In genomic region chr15:10866794-10867193, GRCm38 (mm10) we compare ENCODE assay signal across 9 mouse cellular contexts.
A peak's percentile ranks its signal among the peaks of the same experiment; 100 is the strongest.
DNase-seq lines count a peak whose midpoint lies in the region; ATAC-seq lines count a peak whose summit lies in the region.
"Had no signal": no experiment of that assay in that cellular context is flagged by ENCODE, and none has a peak within 500 bp of the region (broad histone marks: within the 10 kb centered on the region; RNA-seq: fewer than 3 reads in every experiment).

No protein-coding gene starts in this region.

- no peaks in the 10 kb centered on the region for H3K27me3 ChIP-seq in neural tube, embryonic 15.5 days (replicated peaks)
- no peaks in the 10 kb centered on the region for H3K27me3 ChIP-seq in heart, embryonic 10.5 days (ENCODE audit: insufficient read depth, poor library complexity, severe bottlenecking)
- H3K27me3 ChIP-seq in liver, embryonic 11.5 days (replicated peaks; ENCODE audit: control insufficient read depth, insufficient read depth, low read length) = no peaks in the 10 kb centered on the region

- H3K9me3 ChIP-seq in neural tube, embryonic 15.5 days (replicated peaks) = no peaks in the 10 kb centered on the region
- no peaks in the 10 kb centered on the region for H3K9me3 ChIP-seq in heart, embryonic 10.5 days
- no peaks in the 10 kb centered on the region for H3K9me3 ChIP-seq in liver, embryonic 11.5 days (ENCODE audit: control insufficient read depth, low read length)

- H3K4me3 ChIP-seq in neural tube, embryonic 15.5 days (replicated peaks) = no peak overlapping the region
- no peak overlapping the region for H3K4me3 ChIP-seq in heart, embryonic 10.5 days
- no peak overlapping the region for H3K4me3 ChIP-seq in liver, embryonic 11.5 days (ENCODE audit: low read depth, low read length)

- no peaks in the 10 kb centered on the region for H3K36me3 ChIP-seq in neural tube, embryonic 15.5 days
- H3K36me3 ChIP-seq in heart, embryonic 10.5 days = no peaks in the 10 kb centered on the region
- H3K36me3 ChIP-seq in liver, embryonic 11.5 days (ENCODE audit: control insufficient read depth, insufficient read depth, low read length) = no peaks in the 10 kb centered on the region

- 82% methylated on average over 5 of the region's 5 CpGs for whole genome bisulfite sequencing in neural tube, embryonic 15.5 days
- 67% methylated on average over 5 of the region's 5 CpGs for WGBS in heart, embryonic 10.5 days
- WGBS in liver, embryonic 11.5 days = 81% methylated on average over 5 of the region's 5 CpGs

- peak; percentile 54 for DNase-seq in gastrocnemius, adult 18-20 months (ENCODE audit: low spot score)
- no peak for DNase-seq in gastrocnemius, postnatal 36 days
- DNase-seq in neural tube, embryonic 10.5 days (ENCODE audit: extremely low spot score, low spot score) = peak; percentile 7
- DNase-seq in heart, embryonic 10.5 days (ENCODE audit: low spot score) = no peak
- DNase-seq in lung, postnatal 25 days (ENCODE audit: low spot score) = peak; percentile 65
- DNase-seq in liver, embryonic 11.5 days (ENCODE audit: low spot score) = no peak
- DNase-seq in testis, postnatal 14 days (ENCODE audit: low spot score) = no peak

- H3K27ac ChIP-seq in neural tube, embryonic 15.5 days (replicated peaks) = no peak overlapping the region
- peak overlapping the region; percentile 10; the same call in 1 of the 2 replicates for H3K27ac ChIP-seq in heart, embryonic 10.5 days
- no peak overlapping the region for H3K27ac ChIP-seq in liver, embryonic 11.5 days (ENCODE audit: low read depth, low read length)
- H3K27ac ChIP-seq: liver, embryonic 14.5 days had no signal

- ATAC-seq in neural tube, embryonic 15.5 days (ENCODE audit: low FRiP score) = no peak
- ATAC-seq in liver, embryonic 11.5 days (replicated peaks; ENCODE audit: low FRiP score) = no peak

- intact Hi-C loops in gastrocnemius, postnatal 36 days (cut with DNase I) = no loop called here

- H3K9ac ChIP-seq in neural tube, embryonic 15.5 days (replicated peaks) = no peak overlapping the region
- no peak overlapping the region for H3K9ac ChIP-seq in liver, embryonic 11.5 days (ENCODE audit: low read depth, low read length)
- H3K9ac ChIP-seq: liver, embryonic 14.5 days had no signal

- H3K4me2 ChIP-seq in neural tube, embryonic 15.5 days = no peak overlapping the region
- H3K4me2 ChIP-seq in liver, embryonic 11.5 days = no peak overlapping the region

- H3K4me1 ChIP-seq in neural tube, embryonic 15.5 days = no peaks in the 10 kb centered on the region
- H3K4me1 ChIP-seq in heart, embryonic 10.5 days = peaks cover 11% of the 10 kb centered on the region
- no peaks in the 10 kb centered on the region; the same call in 1 of the 2 replicates for H3K4me1 ChIP-seq in liver, embryonic 11.5 days (replicated peaks; ENCODE audit: control insufficient read depth, insufficient read depth, low read length)

Comparison
In these comparisons a context has a peak if more than half of its experiments do, and no peak if none do; other contexts are left out.
1. DNase-seq: peak in gastrocnemius, adult 18-20 months (single experiment), neural tube, embryonic 10.5 days (single experiment) and lung, postnatal 25 days (single experiment); none in gastrocnemius, postnatal 36 days (0 of 2), heart, embryonic 10.5 days (single experiment), liver, embryonic 11.5 days (single experiment) and testis, postnatal 14 days (single experiment).